Mouse (Mus musculus): ENCODE measurements around the gene Arhgef11. TPM values are rescaled to one million over a fixed set of nuclear protein-coding genes. Genes with fewer than 3 reads are reported as not detected.

Gene Arhgef11
- polyA plus RNA-seq, 1 experiment from 2014 or later = 17.8 TPM

- Histone ChIP-seq H3K9ac (no peak overlapping the region), H3K4me2 (no peak overlapping the region), H3K27me3 (no peaks in the 10 kb centered on the region), H3K36me3 (peaks cover 96% of the 10 kb centered on the region), H3K4me3 (replicated peaks) (no peak overlapping the region), H3K27ac (no peak overlapping the region), H3K4me1 (no peaks in the 10 kb centered on the region), H3K9me3 (replicated peaks) (no peaks in the 10 kb centered on the region)
- 88% methylated on average over 2 of the region's 2 CpGs for WGBS
- ATAC-seq (replicated peaks; ENCODE audit: low FRiP score) = no peak
These were observed 101.2 kb downstream of the Arhgef11 start for GRCm38 (mm10) chr3:87718525-87718924.

GRCm38 (mm10) chr3:87724556-87724955, 107.2 kb downstream of the Arhgef11 start:
- no peak overlapping the region for H3K27ac ChIP-seq
- H3K9ac ChIP-seq = no peak overlapping the region
- no peak overlapping the region for H3K4me2 ChIP-seq
- no peaks in the 10 kb centered on the region for H3K9me3 ChIP-seq (replicated peaks)
- H3K27me3 ChIP-seq = no peaks in the 10 kb centered on the region
- H3K36me3 ChIP-seq = peaks cover 93% of the 10 kb centered on the region
- H3K4me3 ChIP-seq (replicated peaks) = no peak overlapping the region
- ATAC-seq (replicated peaks; ENCODE audit: low FRiP score) = no peak
- WGBS = 75% methylated on average over 6 of the region's 6 CpGs
- H3K4me1 ChIP-seq = no peaks in the 10 kb centered on the region

- ATAC-seq (replicated peaks; ENCODE audit: low FRiP score) = no peak
- no peak overlapping the region for H3K27ac ChIP-seq
- H3K4me2 ChIP-seq = no peak overlapping the region
- H3K4me1 ChIP-seq = no peaks in the 10 kb centered on the region
- no peak overlapping the region for H3K9ac ChIP-seq
- WGBS = 96% methylated on average over 16 of the region's 16 CpGs
- peaks cover 94% of the 10 kb centered on the region for H3K36me3 ChIP-seq
- H3K4me3 ChIP-seq (replicated peaks) = no peak overlapping the region
- H3K9me3 ChIP-seq (replicated peaks) = no peaks in the 10 kb centered on the region
- H3K27me3 ChIP-seq = no peaks in the 10 kb centered on the region
These were observed 108.2 kb downstream of the Arhgef11 start for GRCm38 (mm10) chr3:87725396-87726160.

- no peaks in the 10 kb centered on the region for H3K27me3 ChIP-seq
- H3K9me3 ChIP-seq (replicated peaks) = no peaks in the 10 kb centered on the region
- no peak overlapping the region for H3K9ac ChIP-seq
- H3K4me1 ChIP-seq = no peaks in the 10 kb centered on the region
- no peak for ATAC-seq (replicated peaks; ENCODE audit: low FRiP score)
- H3K27ac ChIP-seq = no peak overlapping the region
- peaks cover 93% of the 10 kb centered on the region for H3K36me3 ChIP-seq
- H3K4me2 ChIP-seq = no peak overlapping the region
- WGBS = 96% methylated on average over 7 of the region's 7 CpGs
- H3K4me3 ChIP-seq (replicated peaks) = no peak overlapping the region
These were observed 108.8 kb downstream of the Arhgef11 start for GRCm38 (mm10) chr3:87726191-87726590.

- H3K4me2 ChIP-seq = no peak overlapping the region
- H3K4me3 ChIP-seq (replicated peaks) = no peak overlapping the region
- WGBS = 85% methylated on average over 6 of the region's 6 CpGs
- H3K9ac ChIP-seq = no peak overlapping the region
- H3K27me3 ChIP-seq = no peaks in the 10 kb centered on the region
- H3K27ac ChIP-seq = no peak overlapping the region
- H3K4me1 ChIP-seq = no peaks in the 10 kb centered on the region
- no peaks in the 10 kb centered on the region for H3K9me3 ChIP-seq (replicated peaks)
- peaks cover 96% of the 10 kb centered on the region for H3K36me3 ChIP-seq
- no peak for ATAC-seq (replicated peaks; ENCODE audit: low FRiP score)
These were observed 111.3 kb downstream of the Arhgef11 start for GRCm38 (mm10) chr3:87728696-87729095.

- WGBS = 86% methylated on average over 4 of the region's 4 CpGs
- no peak for ATAC-seq (replicated peaks; ENCODE audit: low FRiP score)
- no peaks in the 10 kb centered on the region for H3K9me3 ChIP-seq (replicated peaks)
- no peak overlapping the region for H3K27ac ChIP-seq
- peaks cover 94% of the 10 kb centered on the region for H3K36me3 ChIP-seq
- H3K4me3 ChIP-seq (replicated peaks) = no peak overlapping the region
- peaks cover 20% of the 10 kb centered on the region for H3K4me1 ChIP-seq
- H3K4me2 ChIP-seq = no peak overlapping the region
- no peaks in the 10 kb centered on the region for H3K27me3 ChIP-seq
- no peak overlapping the region for H3K9ac ChIP-seq
These were observed 115.7 kb downstream of the Arhgef11 start for GRCm38 (mm10) chr3:87733098-87733497.

- Histone ChIP-seq H3K4me1 (peaks cover 20% of the 10 kb centered on the region), H3K27ac (no peak overlapping the region), H3K4me2 (no peak overlapping the region), H3K27me3 (no peaks in the 10 kb centered on the region), H3K9me3 (replicated peaks) (no peaks in the 10 kb centered on the region), H3K4me3 (replicated peaks) (no peak overlapping the region), H3K36me3 (peaks cover 92% of the 10 kb centered on the region), H3K9ac (no peak overlapping the region)
- ATAC-seq (replicated peaks; ENCODE audit: low FRiP score) = no peak
- WGBS = 61% methylated on average over 11 of the region's 11 CpGs
These were observed 116.8 kb downstream of the Arhgef11 start for GRCm38 (mm10) chr3:87733984-87734761.

GRCm38 (mm10) chr3:87735335-87735734, 118.0 kb downstream of the Arhgef11 start:
- H3K27ac ChIP-seq = no peak overlapping the region
- 26% methylated on average over 9 of the region's 9 CpGs for WGBS
- no peak overlapping the region for H3K4me2 ChIP-seq
- H3K4me1 ChIP-seq = peaks cover 20% of the 10 kb centered on the region
- H3K36me3 ChIP-seq = peaks cover 85% of the 10 kb centered on the region
- H3K9me3 ChIP-seq (replicated peaks) = no peaks in the 10 kb centered on the region
- H3K4me3 ChIP-seq (replicated peaks) = no peak overlapping the region
- peak; percentile 72 for ATAC-seq (replicated peaks; ENCODE audit: low FRiP score)
- H3K9ac ChIP-seq = no peak overlapping the region
- H3K27me3 ChIP-seq = no peaks in the 10 kb centered on the region

- H3K4me2 ChIP-seq = no peak overlapping the region
- no peak for ATAC-seq (replicated peaks; ENCODE audit: low FRiP score)
- H3K36me3 ChIP-seq = peaks cover 53% of the 10 kb centered on the region
- no peaks in the 10 kb centered on the region for H3K27me3 ChIP-seq
- no peak overlapping the region for H3K27ac ChIP-seq
- no peak overlapping the region for H3K4me3 ChIP-seq (replicated peaks)
- H3K4me1 ChIP-seq = peaks cover 27% of the 10 kb centered on the region
- 71% methylated on average over 5 of the region's 5 CpGs for WGBS
- H3K9ac ChIP-seq = no peak overlapping the region
- no peaks in the 10 kb centered on the region for H3K9me3 ChIP-seq (replicated peaks)
These were observed 121.5 kb downstream of the Arhgef11 start for GRCm38 (mm10) chr3:87738906-87739305.

- Histone ChIP-seq H3K27ac (no peak overlapping the region), H3K9ac (no peak overlapping the region), H3K27me3 (no peaks in the 10 kb centered on the region), H3K4me2 (no peak overlapping the region), H3K4me1 (peaks cover 27% of the 10 kb centered on the region), H3K9me3 (replicated peaks) (no peaks in the 10 kb centered on the region), H3K4me3 (replicated peaks) (no peak overlapping the region), H3K36me3 (peaks cover 25% of the 10 kb centered on the region)
- 72% methylated on average over 3 of the region's 3 CpGs for WGBS
- ATAC-seq (replicated peaks; ENCODE audit: low FRiP score) = no peak
These were observed 124.7 kb downstream of the Arhgef11 start for GRCm38 (mm10) chr3:87742013-87742412.

GRCm38 (mm10) chr3:87742735-87743134, 125.4 kb downstream of the Arhgef11 start:
- Histone ChIP-seq H3K9ac (no peak overlapping the region), H3K36me3 (peaks cover 18% of the 10 kb centered on the region), H3K4me1 (peaks cover 27% of the 10 kb centered on the region), H3K9me3 (replicated peaks) (no peaks in the 10 kb centered on the region), H3K4me3 (replicated peaks) (no peak overlapping the region), H3K27me3 (no peaks in the 10 kb centered on the region), H3K4me2 (no peak overlapping the region), H3K27ac (no peak overlapping the region)
- ATAC-seq (replicated peaks; ENCODE audit: low FRiP score) = no peak
- WGBS = 87% methylated on average over 16 of the region's 16 CpGs

GRCm38 (mm10) chr3:87743927-87744326, 126.6 kb downstream of the Arhgef11 start:
- Histone ChIP-seq H3K27ac (no peak overlapping the region), H3K4me1 (peaks cover 35% of the 10 kb centered on the region), H3K4me2 (no peak overlapping the region), H3K36me3 (peaks cover 6% of the 10 kb centered on the region; the same call in 1 of the 2 replicates), H3K27me3 (no peaks in the 10 kb centered on the region), H3K9ac (no peak overlapping the region), H3K4me3 (replicated peaks) (no peak overlapping the region), H3K9me3 (replicated peaks) (no peaks in the 10 kb centered on the region)
- ATAC-seq (replicated peaks; ENCODE audit: low FRiP score) = no peak
- 88% methylated on average over 4 of the region's 4 CpGs for WGBS

Measured in kidney, embryonic 15.5 days (tissue).